Mouse (Mus musculus) skeletal muscle tissue, adult 2 months (tissue): ENCODE results near the gene Itgb1.
A peak's percentile ranks its signal among the peaks of the same experiment; 100 is the strongest.

Experiments used
- DNase-seq: peaks from one replicate; pipeline ENCODE4 v3.0.0-alpha.2; 2012; ENCODE audit warnings: low read depth, low spot score

Gene Itgb1

DNA sequence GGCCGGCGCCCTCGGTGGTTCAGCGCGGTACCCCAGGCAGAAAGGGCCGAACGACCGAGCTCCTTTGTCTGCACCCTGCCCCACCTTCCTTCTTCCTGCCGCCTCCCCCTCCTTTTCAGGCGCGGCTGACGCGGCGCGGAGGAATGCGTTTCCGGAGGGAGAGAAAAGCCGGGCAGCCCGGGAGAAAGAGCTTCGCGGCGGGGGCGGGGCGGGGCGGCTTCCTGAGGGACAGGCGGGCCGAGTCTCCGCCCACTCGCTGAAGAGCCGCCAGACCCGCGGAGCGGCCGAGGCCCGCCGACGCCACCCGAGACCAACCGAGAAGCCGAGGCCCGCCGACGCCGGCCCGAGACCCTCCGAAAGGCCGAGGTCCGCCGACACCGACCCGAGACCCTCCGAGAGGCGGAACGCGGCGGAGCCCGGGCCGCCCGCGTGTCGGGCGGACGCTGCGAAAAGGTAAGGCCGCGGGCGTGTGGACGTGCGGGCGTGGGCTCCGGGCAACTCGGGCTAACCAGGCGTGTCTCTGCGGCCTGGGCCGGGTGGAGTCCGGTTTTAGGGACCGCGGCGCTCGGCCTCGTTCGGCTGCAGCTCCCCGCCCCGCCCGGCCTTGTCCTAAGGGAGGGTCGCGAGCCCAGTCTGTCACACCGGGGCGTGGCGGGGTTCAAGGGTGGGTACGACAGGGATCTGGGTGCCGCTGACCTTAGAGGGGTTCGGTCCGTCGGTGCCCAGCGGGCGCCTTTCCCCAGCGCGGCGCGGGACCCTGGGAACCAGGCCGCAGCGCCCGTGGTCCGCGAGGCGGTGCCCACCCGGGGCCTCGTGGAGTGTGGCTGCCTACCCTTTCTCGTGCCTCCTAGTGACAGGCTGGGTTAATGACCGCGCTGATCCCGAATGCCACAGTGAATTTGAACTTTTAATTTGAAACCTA lies at the start of gene Itgb1:
Gene Itgb1 (plus strand): TSS at position 148 of the 922 bp plus-strand sequence.
- peak; percentile 91 for DNase-seq

DNA sequence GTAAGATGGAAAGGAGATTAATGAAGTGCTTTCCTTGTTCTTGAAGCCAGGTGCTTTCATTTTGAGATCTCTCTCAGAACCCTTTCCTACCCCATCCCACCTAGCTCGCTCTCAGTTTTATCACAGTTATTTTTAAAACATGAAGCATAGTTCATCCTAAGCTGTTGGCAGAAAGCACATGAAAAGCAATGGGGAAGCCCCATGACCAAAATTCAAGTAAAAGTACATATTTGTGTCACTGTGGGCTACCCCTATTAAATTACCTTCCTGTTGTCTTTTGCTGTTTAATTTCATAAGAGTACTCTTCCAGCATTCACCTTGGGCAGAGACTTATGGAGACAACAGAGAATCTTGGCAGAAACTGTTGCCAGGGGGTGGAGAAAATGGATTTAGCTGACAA lies 42.4 kb upstream of the Itgb1 start:
- DNase-seq, result no peak

DNA sequence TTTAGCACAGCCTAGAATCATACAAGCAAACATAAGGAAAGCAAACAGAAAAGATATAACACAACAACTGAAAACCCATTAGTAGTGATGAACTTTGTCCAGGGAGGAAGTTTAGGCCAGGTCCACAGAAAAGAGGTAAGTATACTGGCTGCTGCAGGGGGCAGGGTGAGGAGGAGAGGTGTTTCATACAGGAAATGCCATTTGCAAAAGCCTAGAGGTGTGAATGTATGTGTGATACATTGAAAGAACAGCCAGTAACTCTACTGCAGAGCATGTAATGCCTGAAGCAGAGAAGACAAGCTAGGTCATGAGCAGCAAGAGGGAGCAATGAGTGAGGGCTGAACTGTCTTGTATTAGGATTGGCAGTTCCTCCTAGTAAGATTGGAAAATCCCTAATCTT lies 40.0 kb upstream of the Itgb1 start:
- no peak for DNase-seq

DNA sequence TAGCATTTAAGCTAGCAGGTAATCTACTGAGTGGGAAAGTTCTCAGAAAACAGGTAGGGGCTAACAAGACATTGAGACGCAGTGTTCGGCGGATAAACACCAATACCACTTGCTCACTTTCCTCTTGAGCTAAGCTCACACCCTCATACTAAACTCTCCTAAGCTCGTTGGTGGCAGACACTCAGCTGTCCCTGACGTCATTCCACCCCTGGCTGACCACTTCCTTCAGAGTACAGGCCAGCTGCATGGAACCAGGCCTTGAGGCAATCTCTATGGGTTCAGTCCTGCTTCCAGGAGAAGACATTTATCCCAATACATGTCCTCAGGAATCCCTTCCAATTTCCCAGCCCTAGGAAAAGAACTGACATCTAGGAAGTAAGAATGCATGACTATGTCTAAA lies 39.0 kb upstream of the Itgb1 start:
- DNase-seq, result no peak

DNA sequence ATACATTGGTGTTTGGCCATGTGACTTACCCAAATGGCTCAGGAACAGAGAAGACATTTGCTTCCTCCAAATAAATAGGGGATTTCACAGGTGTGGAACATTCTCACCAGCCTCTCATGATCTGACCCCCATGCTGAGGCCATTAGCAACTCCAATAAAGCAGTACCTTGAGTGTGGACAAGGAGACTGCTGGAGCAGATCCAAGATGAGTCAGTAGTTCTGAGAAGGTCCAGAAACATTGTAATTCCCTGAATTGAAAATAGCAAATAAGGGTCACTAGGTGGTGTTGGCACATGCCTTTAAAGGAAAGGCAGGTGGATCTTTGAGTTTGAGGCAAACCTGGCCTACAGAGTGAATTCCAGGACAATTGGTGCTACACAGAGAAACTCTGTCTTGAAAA lies 37.4 kb upstream of the Itgb1 start:
- no peak for DNase-seq

DNA sequence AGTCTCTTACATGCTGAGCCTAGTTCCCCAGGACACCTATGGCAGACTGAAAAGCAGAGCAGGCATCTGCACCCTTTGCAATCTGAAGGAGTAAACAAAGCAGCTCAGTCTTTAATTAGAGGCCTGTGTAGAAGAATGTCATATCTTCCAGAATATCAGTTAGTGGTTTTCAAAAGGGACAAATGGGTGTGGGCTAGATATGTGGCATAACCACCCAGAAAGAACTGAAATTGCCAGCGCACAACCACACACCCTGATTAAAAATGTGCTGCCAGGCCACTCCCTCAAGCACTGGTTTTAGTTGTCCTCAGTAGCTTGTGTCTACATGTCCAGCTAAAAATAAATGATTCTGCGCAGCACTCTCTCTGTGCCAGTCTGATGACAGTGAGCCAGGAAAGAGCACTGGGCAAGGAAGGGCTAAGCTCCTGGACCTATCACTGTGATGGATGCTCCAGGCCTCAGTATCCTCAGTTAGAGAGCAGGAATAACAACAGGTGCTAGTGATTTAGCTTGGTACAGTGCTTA lies 35.1 kb upstream of the Itgb1 start:
- peak; percentile 49 for DNase-seq

DNA sequence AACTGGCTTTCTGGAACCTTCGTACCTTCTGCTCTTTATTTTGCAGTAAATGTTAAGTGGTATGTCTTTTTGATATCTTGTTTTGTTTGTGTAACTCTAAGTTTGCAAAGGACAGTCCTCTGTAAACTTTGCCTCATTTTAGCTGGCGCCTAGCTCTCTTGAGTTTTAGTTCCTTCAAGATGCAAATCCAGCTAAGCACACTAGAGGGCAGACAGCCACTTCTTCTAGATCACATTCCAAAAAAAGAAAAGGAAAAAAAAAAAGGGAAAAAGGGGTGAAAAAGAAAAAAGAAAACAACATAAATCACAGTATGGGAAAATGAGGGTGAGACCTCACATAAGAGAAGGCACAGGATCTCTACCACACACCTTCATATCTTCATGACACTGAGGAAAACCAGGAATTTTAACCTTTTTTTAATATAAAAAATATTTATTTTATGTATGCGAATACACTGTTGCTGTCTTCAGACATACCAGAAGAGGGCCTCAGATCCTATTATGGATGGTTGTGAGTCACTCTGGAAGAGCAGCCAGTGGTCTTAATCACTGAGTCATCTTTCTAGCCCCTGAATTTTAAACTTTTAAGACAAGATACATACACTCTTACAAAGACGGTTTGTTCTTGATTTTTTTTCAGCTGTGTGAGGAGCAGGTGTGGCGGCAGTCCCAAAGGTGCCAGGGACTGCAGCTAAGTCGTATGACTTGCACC lies 32.9 kb upstream of the Itgb1 start:
- DNase-seq, result peak; percentile 45

DNA sequence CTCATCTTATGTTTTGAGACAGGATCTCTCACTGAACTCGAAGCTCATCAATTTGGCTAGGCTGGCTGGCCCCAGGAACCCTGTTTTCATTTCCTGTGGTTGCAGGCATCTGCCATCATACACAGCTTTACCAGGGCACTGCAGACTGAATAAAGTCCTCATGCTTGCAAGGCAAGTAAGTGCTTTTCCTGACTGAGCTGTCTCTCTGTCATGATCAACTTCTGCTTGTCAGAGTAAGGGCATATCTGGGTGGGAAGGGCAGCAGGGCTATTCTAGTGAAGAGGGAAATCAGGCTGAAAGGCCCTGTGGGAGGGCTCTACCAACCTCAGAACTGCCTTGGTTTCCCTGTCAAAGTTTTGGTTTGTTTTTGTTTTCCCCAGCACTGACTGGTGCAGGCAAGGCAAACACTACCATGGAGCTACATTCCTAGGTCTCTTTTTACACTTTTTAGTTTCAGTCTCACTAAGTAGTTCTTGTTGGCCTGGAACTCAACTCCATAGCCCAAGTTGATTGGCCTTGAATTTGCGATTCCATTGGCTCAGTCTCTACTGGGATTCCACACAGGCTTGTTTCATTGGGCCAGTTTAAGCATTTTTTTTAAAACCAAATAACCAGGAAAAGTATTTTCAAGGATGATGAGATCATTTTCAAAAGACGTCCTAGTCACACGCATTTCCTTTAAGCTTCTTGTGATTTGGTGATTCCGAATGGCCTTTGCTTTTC lies 31.7 kb upstream of the Itgb1 start:
- DNase-seq, result peak; percentile 54

DNA sequence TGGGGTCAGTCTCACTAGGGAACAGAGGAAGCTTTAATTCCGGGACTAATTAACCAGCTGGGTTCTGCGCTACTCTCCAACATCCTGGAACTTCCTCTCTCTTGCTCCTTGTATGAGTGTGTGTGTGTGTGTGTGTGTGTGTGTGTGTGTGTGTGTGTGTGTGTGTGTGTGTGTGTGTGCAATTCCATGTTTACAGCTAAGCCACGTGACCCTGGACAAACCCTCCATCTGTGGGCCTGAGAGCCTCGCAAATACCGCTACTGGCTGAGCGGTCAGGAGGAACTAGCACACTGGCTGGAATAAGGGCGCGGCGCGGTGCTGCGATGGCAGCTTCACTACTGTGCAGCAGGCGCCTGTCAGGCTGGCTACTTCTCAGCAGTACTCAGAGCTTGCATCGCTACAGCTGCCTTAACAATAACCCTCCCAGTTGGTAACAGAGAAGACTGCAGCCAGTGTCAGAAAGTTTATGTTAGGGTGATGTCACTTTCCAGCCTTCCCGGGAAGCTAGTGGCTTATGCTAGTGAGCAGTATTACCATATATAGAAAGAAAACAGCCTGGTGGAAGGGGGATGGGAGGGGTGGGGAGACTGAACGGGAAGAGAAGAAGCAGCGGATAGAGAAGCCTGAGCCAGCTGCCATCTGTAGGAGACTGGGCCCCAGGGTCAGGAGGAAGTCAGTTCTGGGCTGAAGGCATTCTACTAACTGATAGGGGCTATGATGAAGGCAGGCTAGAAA lies 30.9 kb upstream of the Itgb1 start:
- DNase-seq, result peak; percentile 71

DNA sequence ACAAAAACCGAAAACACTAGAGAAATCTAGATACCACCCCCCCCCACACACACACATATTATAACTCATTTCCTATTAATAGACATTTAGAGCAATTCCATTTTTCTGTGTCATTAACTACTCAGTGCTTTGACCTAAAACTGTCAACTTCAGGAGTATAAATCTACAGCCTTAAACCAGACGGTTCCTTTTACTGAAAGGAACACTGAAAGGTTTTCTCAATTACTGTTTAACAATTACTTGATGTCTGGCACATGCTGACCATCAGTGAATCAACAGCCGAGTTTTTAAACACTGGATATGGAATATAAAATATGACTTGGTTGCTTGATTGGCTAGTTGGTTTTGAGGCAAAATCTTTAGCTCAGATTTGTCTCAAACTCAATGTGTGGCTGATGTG lies 23.3 kb upstream of the Itgb1 start:
- no peak for DNase-seq

DNA sequence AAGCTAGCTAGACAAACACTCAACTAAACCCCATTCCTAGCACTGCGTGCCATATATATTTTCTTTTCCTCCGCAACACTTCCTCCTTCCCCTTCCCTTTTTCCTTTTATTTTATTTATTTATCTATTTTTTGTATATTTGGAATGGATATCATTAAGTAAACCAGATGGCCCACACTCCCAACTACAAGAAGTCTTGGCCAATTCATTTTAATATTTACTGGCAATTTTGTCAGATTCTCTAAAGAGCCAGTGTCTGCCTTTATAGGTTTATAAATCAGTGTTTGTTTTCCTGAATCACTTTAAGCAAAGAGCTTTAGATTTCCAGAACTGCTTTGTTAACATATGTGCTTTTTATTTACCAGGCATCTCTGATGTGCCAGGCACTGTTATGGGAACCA lies 22.8 kb upstream of the Itgb1 start:
- no peak for DNase-seq

DNA sequence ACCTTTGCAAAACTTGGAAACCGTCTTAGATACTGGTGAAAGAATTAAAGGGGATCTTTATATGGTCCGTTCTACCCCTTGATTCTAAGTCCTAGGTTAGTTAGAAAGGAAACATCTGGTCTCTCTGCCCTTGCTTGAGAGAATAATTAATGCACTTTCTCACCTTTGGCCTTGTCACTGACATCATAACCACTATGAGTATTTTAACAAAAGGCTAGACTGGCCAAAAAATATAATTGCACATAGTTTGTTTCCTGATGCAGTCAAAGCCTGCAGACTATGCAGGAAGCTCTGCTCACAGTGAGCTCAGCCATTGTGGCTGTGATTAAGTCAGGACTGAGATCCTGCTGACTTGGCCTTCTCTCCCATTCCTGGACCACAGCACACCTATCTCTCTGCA lies 22.3 kb upstream of the Itgb1 start:
- DNase-seq, result no peak

DNA sequence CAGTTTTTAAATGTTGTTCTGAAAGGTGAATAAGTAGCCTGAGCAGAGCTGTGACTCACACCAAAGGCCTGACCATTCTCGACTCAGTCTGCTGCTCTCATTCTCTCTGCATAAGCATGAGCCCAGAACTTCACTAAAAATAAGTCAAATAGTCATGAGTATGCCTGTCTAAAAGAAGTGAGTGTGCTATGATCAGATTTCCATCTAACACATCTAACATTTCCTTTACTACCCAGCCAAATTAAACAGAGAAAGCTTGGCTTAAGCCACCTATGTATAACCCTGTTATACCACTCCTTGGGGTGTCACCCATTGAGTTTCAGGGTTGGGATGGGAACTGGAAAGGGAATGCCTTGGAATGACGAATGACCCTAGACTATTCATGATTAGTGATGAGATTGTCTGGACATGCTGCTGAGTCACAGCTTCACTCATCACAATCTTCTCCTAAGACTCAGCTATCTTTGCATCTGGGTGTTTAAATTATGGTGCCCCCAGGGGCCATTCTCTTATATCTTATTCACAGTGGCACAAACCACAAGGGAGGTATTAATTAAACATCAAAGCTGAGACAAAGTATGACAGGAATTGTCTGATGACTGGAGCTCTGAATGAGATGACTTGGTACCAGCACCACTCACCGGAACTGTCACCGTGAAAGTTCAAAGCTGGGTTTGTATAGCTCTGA lies 18.7 kb upstream of the Itgb1 start:
- no peak for DNase-seq

DNA sequence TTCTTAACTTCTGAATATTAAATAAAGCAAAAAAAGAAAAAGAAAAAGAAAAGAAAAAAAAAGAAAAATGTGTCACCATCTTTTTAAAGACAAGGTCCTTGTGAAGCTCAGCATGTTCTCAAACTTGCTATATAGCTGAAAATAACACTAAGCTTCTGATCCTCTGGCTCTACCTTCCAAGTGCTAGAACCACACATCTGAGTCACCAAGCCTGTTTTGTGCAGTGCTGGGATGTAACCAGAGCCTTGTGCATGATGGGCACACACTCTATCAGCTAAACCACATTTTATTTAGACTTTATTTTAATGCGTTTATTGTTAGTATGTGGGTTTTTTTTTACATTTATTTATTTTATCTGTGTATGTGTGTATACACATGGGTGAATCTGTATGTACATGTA lies 13.6 kb upstream of the Itgb1 start:
- DNase-seq, result no peak

DNA sequence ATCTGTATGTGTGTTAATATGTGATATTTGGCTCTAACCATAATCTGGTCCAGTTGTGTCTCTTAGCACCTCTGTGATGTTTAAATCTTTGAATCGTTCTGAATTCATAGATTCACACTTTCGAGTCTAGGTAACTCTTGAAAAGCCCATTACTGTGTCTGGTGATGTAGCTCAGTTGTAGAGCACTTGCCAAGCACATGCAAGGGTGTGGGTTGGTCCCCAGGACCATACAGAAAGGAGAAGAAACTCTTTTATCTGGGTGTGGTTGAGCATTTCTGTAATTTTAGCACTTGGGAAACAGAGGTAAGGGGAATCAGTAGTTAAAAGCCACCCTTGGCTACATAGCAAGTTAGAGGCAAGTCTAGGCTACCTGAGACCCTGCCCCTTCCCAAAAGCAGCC lies 13.0 kb upstream of the Itgb1 start:
- no peak for DNase-seq

DNA sequence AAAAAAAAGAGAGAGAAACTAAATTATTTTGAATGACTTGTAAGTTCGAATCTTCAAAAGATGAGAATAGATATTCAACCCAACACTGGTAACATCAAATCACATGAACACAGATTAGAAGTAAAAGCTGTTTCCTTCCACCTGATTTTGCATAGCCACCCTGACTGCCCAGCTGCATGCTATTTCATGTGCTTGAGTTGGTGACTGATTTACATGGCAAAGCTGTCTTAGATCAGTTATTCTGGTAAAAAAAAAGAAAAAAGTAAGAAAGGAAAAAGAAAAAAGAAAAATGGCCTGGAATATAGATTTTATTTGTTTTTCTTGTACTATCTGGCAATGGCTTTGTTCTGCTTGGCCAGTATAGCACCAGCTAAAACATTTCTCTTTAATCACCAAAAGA lies 12.5 kb upstream of the Itgb1 start:
- DNase-seq, result no peak

DNA sequence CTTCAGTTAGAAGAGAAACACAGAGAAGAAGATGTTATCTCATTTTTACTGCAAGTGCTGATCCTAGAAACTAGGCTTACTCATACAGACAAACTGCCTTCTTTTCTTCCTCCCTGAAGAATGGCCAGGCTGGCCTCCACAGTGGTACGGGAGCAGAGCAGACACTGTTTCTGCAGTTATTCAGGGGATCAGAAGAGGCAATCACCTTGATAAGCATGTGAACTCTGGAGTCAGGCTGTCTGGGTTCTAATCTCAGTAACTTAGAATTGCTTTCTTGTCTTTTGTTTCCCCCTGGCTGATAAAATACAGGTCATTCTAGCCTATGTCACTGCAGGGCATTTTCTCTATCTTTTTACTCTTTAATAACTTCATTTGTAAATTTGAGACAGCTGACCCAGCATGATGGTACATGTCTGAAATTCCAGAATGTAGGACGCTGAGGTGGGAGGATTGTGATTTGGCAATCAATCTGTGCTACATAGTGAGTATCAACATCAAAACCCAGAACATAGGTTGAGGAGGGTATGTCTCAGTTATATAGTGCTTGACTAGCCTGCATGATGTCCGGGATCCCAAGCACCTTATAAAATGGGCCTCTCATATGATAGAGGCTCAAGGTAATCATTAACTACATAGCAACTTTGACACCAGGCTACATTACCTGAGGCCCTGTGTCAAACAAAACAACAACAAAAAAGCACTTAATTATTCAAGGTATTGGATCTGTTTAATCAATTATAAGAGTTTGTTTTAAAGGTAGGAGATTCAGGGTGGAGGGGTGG lies 9.4 kb upstream of the Itgb1 start:
- no peak for DNase-seq

DNA sequence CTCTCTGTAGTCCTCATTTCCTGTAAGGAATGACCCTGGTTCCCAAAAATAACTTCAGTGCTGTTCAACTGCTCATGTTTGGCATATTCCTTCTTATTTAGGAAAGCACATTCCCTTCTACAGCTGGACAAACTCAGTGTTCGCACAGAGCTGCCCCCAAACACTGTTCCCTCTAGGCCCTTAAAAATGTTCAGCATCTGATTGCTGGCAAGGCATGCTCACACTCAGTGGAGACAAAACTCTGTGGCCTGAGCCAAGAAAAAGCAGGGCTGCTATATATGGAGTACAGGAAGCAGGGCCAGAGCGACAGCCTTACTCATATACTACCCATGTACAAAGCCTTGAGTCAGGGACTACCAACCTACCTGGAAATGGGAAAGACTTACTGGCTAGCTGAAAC lies 5.5 kb upstream of the Itgb1 start:
- DNase-seq, result peak; percentile 42

DNA sequence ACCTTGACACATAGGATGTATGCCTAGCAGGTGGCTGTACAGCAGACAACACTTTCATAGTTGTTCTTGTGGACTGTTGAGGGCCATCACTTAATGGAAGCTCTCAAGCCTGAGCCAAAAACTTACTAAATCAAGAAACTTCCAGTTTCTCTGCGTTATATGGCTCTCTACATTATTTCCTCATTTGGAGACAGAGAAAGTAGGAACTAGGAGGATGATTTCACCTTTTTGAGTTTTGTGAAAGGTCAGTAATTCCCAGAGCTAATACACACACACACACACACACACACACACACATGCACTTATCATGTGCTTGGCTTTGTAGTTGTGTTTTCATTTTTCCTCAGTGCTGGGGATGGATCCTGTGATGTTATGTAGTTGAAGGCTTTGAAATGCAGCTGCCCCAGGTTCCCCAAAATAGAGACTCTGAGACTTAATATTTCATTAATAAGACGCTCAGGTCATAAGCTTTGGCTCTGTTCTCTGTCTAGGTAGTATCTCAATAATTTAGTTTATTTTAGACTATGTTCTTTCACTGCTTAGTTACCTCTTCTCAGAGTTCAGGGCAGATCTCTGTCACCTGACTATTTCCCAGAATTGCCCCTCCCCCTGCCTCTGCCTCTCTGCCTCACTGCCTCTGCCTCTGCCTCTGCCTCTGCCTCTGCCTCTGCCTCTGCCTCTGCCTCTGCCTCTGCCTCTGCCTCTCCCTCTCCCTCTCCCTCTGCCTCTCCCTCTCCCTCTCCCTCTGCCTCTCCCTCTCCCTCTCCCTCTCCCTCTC lies 4.7 kb upstream of the Itgb1 start:
- no peak for DNase-seq
